Mouse (Mus musculus) cerebellum, adult 2 months (tissue): ENCODE data around the gene Spatc1l. TPM values are rescaled to one million over a fixed set of nuclear protein-coding genes. Genes with fewer than 3 reads are reported as not detected.

Source experiments
- DNase-seq, 2 experiments: peaks; one replicate each; pipeline ENCODE4 v3.0.0; 2021
- H3K27ac ChIP-seq: fragments of 200-500 bp; 2 replicates; pipeline ENCODE4 v1.5.1; 2012; ENCODE audit warnings: low read length, control low read depth, inconsistent platforms; ENCODE audit not compliant: insufficient read depth
- H3K27me3 ChIP-seq: fragments of 200-500 bp; 2 replicates; pipeline ENCODE4 v1.6.1; 2012; ENCODE audit warnings: inconsistent platforms, mild to moderate bottlenecking, low read length, moderate library complexity; ENCODE audit not compliant: control insufficient read depth, insufficient read depth
- H3K4me1 ChIP-seq: fragments of 200-500 bp; 2 replicates; pipeline ENCODE4 v1.6.1; 2011; ENCODE audit warnings: low read length; ENCODE audit not compliant: control insufficient read depth, insufficient read depth
- H3K4me3 ChIP-seq: fragments of 200-500 bp; replicated peaks from 2 replicates; pipeline ENCODE3; 2011; ENCODE audit warnings: mild to moderate bottlenecking, low read depth, low read length, control low read depth; ENCODE audit not compliant: insufficient read depth
- CTCF ChIP-seq: fragments of 200-500 bp; IDR thresholded peaks from 2 replicates; pipeline ENCODE4 v1.5.1; 2011; ENCODE audit warnings: low read depth, mild to moderate bottlenecking, control low read depth, low read length, moderate library complexity, borderline replicate concordance; ENCODE audit not compliant: insufficient read depth
- POLR2A ChIP-seq: fragments of 200-500 bp; IDR thresholded peaks from 2 replicates; pipeline ENCODE4 v1.6.1; 2011; ENCODE audit warnings: low read length, control low read depth, borderline replicate concordance; ENCODE audit not compliant: insufficient read depth
- WGBS: fragments of 180-500 bp; shearing (Covaris S2); methylation state at CpG from one replicate; pipeline ENCODE4 v1.1.7; 2018; 5-methylcytosine and 5-hydroxymethylcytosine counted together
- polyA plus RNA-seq: library from polyadenylated mRNA; depleted of rRNA; stranded (reverse); fragments of >200 nt; gene quantifications from 2 replicates; pipeline ENCODE4 v1.2.3, GENCODE M21; 2012; rRNA removed

Spatc1l gene
- 0.44 and 0.64 TPM in 2 replicates for polyA plus RNA-seq

GRCm38 (mm10) chr10:76561972-76562371 is at the start of gene Spatc1l:
Gene Spatc1l (plus strand): TSS chr10:76562272.
- TF ChIP-seq POLR2A (no peak), CTCF (no peak)
- Histone ChIP-seq H3K4me1 (no peaks in the 10 kb centered on the region), H3K27me3 (no peaks in the 10 kb centered on the region), H3K4me3 (no peak within 1 kb of the TSS), H3K27ac (no peak within 1 kb of the TSS)
- DNase-seq, result no peak
- 85% methylated on average over 10 of the region's 10 CpGs for WGBS

- H3K4me1 ChIP-seq, result no peaks in the 10 kb centered on the region
- H3K27me3 ChIP-seq, result no peaks in the 10 kb centered on the region
- H3K27ac ChIP-seq, result no peak overlapping the region
- 41% methylated on average over 5 of the region's 5 CpGs for WGBS
- peak; percentile 24 to 53 for DNase-seq
- no peak overlapping the region for H3K4me3 ChIP-seq
- TF ChIP-seq POLR2A (no peak), CTCF (peak; percentile 56)
These were observed 49.0 kb upstream of the Spatc1l start for GRCm38 (mm10) chr10:76512965-76513583.

GRCm38 (mm10) chr10:76530922-76531321 is 31.1 kb upstream of the Spatc1l start:
- WGBS, result under 1% methylated on average over 11 of the region's 11 CpGs
- H3K4me3 ChIP-seq, result peak overlapping the region; percentile 76
- TF ChIP-seq CTCF, result no peak
- TF ChIP-seq POLR2A, result no peak
- no peaks in the 10 kb centered on the region for H3K27me3 ChIP-seq
- no peaks in the 10 kb centered on the region; the same call in 1 of the 2 replicates for H3K4me1 ChIP-seq
- no peak overlapping the region for H3K27ac ChIP-seq
- no peak for DNase-seq

GRCm38 (mm10) chr10:76531375-76531774 is 30.7 kb upstream of the Spatc1l start, which contains the start of gene Lss:
Gene Lss (plus strand): TSS chr10:76531588.
- WGBS, result under 1% methylated on average over 37 of the region's 37 CpGs
- H3K27ac ChIP-seq, result 0 out of 2 replicates have a peak within 1 kb of the TSS, but pooled peaks have one; percentile 22

GRCm38 (mm10) chr10:76531828-76532227 is 30.2 kb upstream of the Spatc1l start:
- WGBS, result under 1% methylated on average over 14 of the region's 14 CpGs
- H3K4me1 ChIP-seq, result no peaks in the 10 kb centered on the region; the same call in 1 of the 2 replicates

More at GRCm38 (mm10) chr10:76531375-76531774, 30.7 kb upstream of the Spatc1l start, which contains the start of gene Lss:
- no peaks in the 10 kb centered on the region; the same call in 1 of the 2 replicates for H3K4me1 ChIP-seq
- H3K4me3 ChIP-seq, result peak within 1 kb of the TSS; percentile 76
- TF ChIP-seq CTCF, result no peak; the same call in 1 of the 2 replicates
- peak; percentile 89 for TF ChIP-seq POLR2A
- DNase-seq, result peak; percentile 97 to 99
- H3K27me3 ChIP-seq, result no peaks in the 10 kb centered on the region

GRCm38 (mm10) chr10:76535526-76535925 is 26.5 kb upstream of the Spatc1l start:
- no peak for TF ChIP-seq POLR2A
- TF ChIP-seq CTCF, result no peak
- Histone ChIP-seq H3K27ac (no peak overlapping the region), H3K4me3 (no peak overlapping the region), H3K27me3 (no peaks in the 10 kb centered on the region), H3K4me1 (no peaks in the 10 kb centered on the region; the same call in 1 of the 2 replicates)
- no peak for DNase-seq
- 95% methylated on average over 7 of the region's 7 CpGs for WGBS

More at GRCm38 (mm10) chr10:76531828-76532227, 30.2 kb upstream of the Spatc1l start:
- no peak for DNase-seq
- Histone ChIP-seq H3K27me3 (no peaks in the 10 kb centered on the region), H3K27ac (0 out of 2 replicates have a peak overlapping the region, but pooled peaks have one; percentile 22), H3K4me3 (peak overlapping the region; percentile 73)
- TF ChIP-seq POLR2A, result no peak
- TF ChIP-seq CTCF, result no peak

GRCm38 (mm10) chr10:76537619-76538018 is 24.5 kb upstream of the Spatc1l start:
- Histone ChIP-seq H3K27me3 (no peaks in the 10 kb centered on the region), H3K4me1 (no peaks in the 10 kb centered on the region), H3K27ac (no peak overlapping the region), H3K4me3 (no peak overlapping the region)
- TF ChIP-seq POLR2A, result no peak
- no peak for TF ChIP-seq CTCF
- DNase-seq, result no peak
- 65% methylated on average over 9 of the region's 9 CpGs for WGBS
